Mouse (Mus musculus) kidney, adult 8-10 months (tissue): ENCODE measurements around the gene Zfyve21.

ENCODE experiments used
- DNase-seq, 2 experiments: peaks; one replicate each; pipeline ENCODE4 v3.0.0; 2022

Zfyve21 gene

GRCm38 (mm10) chr12:111800459-111801183, 13.3 kb upstream of the Zfyve21 start:
- peak; percentile 42 for DNase-seq

DNA sequence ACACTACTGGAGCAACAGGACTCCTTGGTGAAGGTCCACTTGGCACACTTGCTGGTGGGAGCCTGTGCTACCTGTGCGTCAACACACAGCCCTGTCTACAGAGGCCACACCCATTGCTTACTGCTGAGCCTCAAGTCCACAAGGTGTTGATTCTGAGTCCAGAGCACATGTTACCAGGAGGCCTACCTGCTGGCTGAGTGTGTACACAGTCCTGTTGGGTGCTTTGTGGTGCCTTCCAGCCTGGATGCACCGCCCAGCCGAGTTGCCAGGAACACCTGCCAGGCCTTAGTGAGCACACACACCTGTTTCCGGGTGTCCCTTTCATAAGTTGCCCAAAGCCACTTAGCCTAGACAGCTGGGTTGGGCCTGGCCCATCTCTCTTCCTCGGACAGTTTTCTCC, 10.4 kb upstream of the Zfyve21 start:
- DNase-seq = no peak

DNA sequence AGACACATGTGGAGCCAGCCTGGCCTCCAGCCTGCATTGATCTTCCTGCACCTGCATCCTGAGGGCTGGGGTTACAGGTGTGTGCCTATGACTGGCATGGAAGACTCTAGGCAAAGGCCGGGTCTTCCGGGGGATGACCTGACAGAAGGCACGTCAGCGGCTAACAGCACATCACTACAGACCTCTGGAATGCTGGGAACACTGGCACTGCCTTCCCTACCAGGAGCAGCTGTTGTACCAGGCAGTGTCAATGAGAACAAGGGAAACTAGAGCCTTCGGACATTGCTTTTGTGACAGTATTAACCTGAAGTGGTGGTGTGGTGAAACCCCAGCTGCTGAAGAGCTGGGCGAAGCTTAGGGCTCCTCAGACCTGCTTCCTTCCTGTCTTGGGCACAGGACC, 5.2 kb upstream of the Zfyve21 start:
- no peak for DNase-seq

- DNase-seq = peak; percentile 80 to 82
Measured at GRCm38 (mm10) chr12:111809762-111810161, 4.2 kb upstream of the Zfyve21 start.

DNA sequence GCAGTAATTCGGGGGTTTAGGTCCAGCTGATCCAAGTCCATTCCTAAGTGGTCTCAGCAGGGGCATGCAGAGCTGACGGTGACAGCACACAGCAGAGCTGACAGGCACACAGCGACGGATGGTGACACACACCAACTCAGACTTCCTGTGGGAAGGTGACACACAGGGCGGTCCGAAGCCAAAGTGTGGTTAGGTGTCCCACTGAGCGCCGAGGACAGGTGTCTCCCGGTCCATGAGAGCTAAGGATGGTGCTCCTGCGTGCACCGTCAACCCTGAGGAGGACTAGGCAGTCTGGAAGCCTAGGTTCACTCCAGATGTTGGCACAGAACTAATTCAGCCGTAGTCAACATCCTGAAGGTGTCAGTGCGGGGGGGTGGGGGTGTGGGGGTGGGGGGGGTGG, 1.9 kb upstream of the Zfyve21 start:
- DNase-seq = no peak

DNA sequence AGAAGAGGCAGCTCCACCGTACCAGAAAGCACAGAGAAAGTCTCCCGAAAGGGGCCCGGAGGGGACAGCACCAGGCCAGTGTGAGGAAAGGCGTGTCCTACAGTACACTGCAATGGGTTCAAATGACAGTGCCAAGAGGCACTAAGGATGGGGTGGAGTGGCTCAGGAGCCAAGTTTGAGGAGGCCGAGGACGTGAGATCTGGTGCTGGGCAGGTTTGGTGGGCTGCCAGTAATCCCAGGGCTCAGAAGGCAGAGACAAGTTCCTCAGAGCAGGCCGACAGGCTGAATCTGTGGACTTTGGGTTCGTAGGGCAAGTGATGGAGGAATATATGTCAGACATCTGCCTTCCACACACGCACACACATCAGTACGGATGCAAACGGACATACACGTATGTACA, 1.4 kb upstream of the Zfyve21 start:
- DNase-seq = no peak

GRCm38 (mm10) chr12:111813111-111813765, 732 bp upstream of the Zfyve21 start:
- DNase-seq = no peak

DNA sequence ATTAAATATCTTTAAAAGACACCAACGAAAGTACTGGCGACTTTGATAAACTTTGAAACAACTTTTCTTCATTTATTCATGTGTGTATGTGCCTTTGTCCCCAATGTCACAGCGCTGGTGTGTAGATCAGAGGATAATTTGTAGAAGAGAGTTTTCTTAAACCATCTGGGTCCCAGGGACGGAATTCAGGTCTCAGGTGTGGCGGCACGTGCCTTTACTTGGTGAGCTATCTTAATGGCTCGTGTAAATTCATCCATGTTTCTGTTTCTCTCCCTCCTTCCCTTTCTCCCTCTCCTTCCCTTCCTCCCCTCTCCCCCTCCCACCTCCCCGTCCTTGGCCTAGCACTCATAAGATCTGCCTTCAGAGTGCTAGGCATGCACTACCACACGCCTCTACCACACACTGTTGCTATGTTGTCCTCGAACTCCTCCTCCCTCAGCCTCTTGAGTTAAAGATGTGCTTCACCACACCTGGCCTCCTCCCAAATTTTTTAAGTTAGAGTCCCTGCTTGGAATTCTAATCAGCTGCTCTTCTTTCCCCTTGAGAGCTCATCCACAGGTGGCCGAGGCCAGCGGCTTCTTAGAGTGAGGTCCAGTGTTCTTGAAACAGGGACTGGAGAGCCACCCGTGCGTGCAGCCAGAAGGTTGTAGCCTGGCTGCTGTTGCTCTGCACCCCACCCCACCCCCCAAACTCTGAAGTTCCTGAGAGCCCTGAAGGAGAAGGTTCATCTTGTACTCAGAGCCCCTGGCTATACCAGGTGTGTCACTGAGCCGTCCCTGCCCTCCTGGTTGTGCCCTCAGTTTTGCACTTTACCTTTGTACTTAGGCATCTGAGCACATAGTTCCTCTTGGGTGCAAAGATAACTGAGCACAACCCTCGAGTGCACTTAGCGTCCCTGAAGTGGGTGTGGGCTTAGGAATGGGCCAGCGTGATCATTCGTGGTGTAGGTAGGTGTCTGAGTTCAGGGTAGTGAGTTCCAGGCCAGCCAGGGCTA, 1.1 kb downstream of the Zfyve21 start:
- peak; percentile 56 to 58 for DNase-seq

- DNase-seq = peak in 1 of 2 experiments; percentile 41
Measured at GRCm38 (mm10) chr12:111816528-111816927, 2.6 kb downstream of the Zfyve21 start.

DNA sequence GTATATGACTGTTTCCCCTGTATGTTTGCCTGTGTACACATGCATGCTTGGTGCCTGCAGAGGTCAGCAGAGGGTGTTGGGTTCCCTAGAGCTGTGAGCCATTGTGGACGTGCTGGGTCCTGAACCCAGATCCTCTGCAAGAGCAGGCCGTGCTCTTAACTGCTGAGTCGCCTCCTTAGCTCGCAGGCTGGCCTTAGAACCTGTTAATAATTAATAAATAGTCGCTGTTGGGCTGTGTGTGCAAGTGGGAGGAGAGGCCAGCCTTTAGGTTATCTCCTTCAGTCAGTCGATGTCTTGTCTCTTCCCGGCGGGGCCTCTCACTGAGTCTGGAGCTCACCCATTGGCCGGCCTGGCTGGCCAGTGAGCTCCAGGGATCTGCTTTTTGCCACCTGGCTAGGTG, 3.0 kb downstream of the Zfyve21 start:
- peak; percentile 46 to 55 for DNase-seq

DNA sequence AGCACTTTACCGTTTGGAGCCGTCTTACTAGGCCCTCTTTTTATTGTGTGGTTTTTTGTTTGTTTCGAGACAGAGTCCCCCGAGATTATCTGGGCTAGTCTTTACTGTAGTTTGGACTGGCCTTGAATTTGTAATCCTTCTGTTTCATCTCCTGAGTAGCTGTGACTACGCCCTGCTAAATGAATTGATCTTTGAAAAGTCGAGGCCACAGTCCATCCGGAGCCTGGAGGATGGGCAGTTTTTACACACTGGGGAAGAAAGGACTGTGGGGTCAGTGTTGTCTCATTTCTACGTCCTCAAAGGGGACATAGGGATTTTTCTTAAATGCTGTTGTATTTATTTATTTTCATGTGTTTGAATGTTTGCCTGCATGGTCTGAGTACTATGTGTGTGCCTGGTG, 4.0 kb downstream of the Zfyve21 start:
- no peak for DNase-seq

DNA sequence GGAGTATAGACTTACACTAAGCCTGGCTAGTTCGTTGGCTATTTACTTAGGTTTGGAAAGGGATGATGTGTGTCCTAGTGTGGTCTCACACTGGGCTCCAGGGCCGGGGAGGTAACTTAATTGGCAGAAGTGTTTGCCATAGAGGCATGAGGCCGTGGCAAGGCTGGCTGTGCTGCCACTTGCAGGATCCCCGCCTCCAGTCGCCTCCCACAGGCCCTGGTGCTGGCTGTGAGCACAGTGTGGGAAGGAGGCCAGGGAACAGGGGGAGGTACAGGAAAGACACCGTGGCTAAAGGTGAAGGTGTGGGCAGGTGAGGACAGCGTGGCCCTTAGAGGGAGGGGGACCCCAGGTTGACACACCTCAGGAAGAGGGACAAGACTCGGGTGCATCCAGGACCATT, 6.0 kb downstream of the Zfyve21 start:
- DNase-seq = peak; percentile 56 to 59

GRCm38 (mm10) chr12:111820708-111821107, 6.7 kb downstream of the Zfyve21 start:
- no peak for DNase-seq

DNA sequence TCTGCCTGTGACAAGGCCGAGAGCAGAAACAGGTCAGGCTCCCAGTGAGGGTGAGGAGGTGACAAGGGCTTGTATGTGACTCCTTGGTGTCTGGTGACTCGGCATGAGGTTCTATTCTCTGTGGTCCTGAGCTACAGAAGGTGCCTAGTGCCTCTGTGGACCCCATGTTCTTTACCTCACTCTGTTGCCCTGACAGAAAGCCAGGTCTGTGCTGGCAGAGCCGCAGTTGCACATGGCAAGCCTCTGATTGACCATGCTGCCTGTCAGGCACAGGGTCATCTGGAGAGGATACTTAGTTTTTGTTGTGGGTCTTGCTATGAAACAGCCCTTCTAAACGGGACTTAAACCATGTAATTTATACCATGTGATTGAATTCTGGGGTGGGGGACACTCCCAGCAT, 8.0 kb downstream of the Zfyve21 start:
- DNase-seq = no peak

DNA sequence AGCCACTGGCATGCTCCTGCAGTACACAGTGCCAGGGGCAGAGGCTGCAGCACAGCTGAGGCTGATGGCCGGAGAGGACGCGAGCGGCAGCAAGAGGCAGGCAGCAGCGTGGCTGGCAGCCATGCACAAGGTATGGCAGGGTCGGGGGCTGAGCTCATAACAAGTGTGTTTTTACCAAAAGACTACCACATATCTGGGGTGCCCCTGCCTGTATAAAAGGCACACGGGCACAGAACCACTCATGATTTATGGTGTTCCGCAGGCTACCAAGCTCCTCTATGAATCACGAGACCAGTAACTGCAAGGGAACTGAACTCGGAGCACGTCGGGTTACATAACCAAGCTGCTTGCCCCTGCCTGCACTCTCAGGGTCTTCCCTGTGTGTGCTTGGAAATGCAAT, 13.6 kb downstream of the Zfyve21 start:
- DNase-seq = no peak

DNA sequence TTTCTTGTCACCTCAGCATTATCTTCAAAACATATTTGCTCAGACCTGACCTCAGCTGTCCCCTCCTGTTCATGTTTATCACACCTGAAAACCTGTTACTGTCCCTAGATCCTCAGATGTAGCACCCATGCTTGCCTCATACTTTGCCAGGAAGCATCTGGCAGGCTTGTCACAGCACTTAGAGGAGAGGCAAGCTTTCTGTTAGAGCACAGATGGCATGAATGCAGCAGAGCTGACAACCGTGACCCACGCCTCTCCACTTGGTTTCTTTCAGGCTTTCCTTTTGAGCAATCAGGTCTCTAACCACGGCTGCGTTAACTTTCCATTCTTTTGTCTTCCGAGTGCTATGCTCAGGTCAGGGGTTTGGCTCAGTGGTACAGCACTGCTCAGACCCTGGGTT, 15.5 kb downstream of the Zfyve21 start:
- DNase-seq = no peak

GRCm38 (mm10) chr12:111829954-111830353, 16.0 kb downstream of the Zfyve21 start:
- DNase-seq = no peak

DNA sequence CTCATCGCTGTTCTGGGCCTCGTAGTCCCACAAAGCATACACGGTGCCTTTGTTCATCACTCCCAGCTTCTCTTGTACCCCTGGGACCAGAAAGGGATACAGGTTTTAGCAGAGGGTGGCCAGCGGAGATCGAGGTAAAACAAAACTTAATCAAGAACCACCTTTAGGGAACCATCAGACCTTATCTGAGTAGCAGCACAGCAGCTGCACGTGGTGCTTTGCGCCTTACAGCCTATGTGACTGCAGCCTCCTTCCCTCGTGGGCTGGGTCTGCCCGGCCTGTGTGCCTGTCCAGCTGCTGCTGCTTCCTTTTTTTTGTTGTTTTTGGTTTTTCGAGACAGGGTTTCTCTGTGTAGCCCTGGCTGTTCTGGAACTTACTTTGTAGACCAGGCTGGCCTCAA, 16.4 kb downstream of the Zfyve21 start:
- no peak for DNase-seq

DNA sequence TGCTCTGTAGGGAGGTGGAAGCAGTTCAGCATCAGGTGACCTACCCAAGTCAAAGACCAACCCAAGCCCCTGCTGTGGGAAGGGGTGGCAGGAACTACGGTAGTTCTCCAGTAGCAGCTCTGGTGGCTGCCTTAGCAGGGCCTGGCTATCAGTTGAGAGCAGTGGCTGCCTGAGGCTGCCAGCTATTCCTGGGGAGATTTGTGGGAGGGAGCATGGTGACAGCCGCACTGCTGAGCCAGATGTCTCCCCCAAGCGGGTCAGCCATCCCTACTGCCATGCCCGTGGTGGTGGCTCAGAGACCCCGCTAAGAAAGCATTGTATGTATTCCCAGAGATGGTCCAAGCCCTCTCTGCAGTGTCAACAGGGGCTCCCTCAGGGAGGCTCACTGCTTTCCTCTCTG, 18.7 kb downstream of the Zfyve21 start:
- DNase-seq = no peak

DNA sequence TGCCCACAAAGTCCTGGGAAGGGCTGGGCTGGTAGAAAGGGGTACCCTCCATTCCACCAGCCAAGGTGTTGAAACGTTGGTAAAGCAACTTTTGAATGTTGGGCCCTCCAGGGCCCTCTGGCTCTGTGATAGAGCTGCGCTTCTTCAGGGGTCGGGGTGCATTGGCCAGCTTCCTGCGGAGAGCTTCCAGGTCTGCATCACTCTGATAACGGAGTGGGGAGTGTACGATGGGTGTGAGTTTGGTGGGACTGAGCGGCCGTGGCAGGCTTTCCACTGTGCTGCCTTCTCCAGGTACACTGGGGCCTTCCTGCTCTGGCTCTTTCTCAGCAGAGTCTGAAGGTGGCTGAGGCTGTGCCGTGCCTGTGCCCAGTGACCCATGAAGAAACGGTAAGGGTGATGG, 19.5 kb downstream of the Zfyve21 start:
- no peak for DNase-seq

DNA sequence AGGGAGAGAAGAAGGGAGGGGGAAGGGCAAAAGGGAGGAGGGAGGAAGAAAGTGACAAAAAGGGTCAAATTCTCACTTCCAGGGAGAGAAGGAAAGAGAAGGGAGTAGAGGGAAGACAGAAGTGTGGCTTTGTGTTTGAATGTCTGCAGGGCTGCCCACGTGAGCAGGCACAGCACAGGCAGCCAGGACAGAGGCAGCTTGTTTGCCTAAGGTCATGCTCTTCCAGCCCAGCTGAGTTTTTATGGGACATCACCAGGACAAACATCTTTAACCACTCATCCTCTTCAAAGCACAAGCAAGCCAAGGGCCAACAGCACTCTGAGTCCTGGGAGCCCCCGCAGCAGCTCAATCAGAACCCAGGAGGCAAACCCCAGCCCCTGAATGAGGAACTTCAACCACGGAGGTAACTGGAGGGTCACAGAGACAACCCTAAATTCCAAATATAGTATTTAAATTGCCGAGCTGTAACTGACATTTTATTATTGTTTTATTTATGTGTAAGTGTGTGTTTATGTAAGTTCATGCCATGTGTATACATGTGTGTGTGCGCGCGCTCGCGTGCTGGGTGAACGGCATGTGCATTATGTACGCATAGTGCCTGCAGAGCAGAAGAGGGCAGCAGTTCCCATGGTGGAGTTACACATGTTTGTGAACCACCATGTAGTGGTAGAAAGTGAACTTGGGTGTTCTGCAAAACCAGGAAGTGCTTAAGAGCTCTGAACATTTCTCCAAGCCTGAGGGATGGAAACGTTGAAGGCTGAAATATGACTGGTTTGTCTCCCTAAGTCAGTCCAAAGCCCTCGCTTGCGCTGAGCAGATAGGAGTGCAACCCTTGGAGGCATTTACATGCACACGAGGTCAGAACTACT, 28.8 kb downstream of the Zfyve21 start:
- no peak for DNase-seq

GRCm38 (mm10) chr12:111843470-111843869, 29.5 kb downstream of the Zfyve21 start:
- DNase-seq = no peak
